Mouse (Mus musculus) liver, postnatal 0 days (tissue): ENCODE measurements around the gene 1600014C23Rik.

Experiments
- CTCF ChIP-seq: sonication (generic); IDR thresholded peaks from 2 replicates; pipeline ENCODE4 v1.5.1; 2016; ENCODE audit warnings: antibody characterized with exemption, low read depth
- EP300 ChIP-seq: IDR thresholded peaks from 2 replicates; pipeline ENCODE4 v1.6.1; 2016; ENCODE audit warnings: antibody characterized with exemption, low read depth, mild to moderate bottlenecking

GRCm38 (mm10) chr17:45695227-45696120 lies 38.2 kb downstream of the 1600014C23Rik start:
- TF ChIP-seq CTCF (no peak), EP300 (no peak)
